Mouse (Mus musculus) lung, embryonic 14.5 days (tissue): ENCODE data around the gene Mon1a. TPM values are rescaled to one million over a fixed set of nuclear protein-coding genes. Genes with fewer than 3 reads are reported as not detected.

Source experiments
- ATAC-seq: fragments of 200-750 bp; cut with Nextera tagmentation; 2 replicates; pipeline ENCODE4 v1.8.0; 2017; ENCODE audit warnings: mild to moderate bottlenecking, moderate TSS enrichment, moderate library complexity; ENCODE audit not compliant: insufficient read depth
- DNase-seq: peaks from one replicate; pipeline ENCODE4 v3.0.0-alpha.2; 2015
- H3K27ac ChIP-seq: fragments of 300-500 bp; sonication (generic); 2 replicates; pipeline ENCODE4 v1.5.1; 2014; ENCODE audit warnings: low read depth, mild to moderate bottlenecking, moderate library complexity
- H3K27me3 ChIP-seq: fragments of 300-500 bp; sonication (generic); 2 replicates; pipeline ENCODE4 v1.6.1; 2014; ENCODE audit warnings: low read length, control low read depth; ENCODE audit not compliant: insufficient read depth
- H3K36me3 ChIP-seq: fragments of 300-500 bp; sonication (generic); 2 replicates; pipeline ENCODE4 v1.6.1; 2014; ENCODE audit warnings: control low read depth; ENCODE audit not compliant: insufficient read depth
- H3K4me1 ChIP-seq: fragments of 300-500 bp; sonication (generic); 2 replicates; pipeline ENCODE4 v1.6.1; 2014; ENCODE audit warnings: antibody characterized with exemption, control low read depth; ENCODE audit not compliant: insufficient read depth
- H3K4me2 ChIP-seq: fragments of 300-500 bp; sonication (generic); 2 replicates; pipeline ENCODE4 v1.6.1; 2014; ENCODE audit warnings: mild to moderate bottlenecking
- H3K4me3 ChIP-seq: fragments of 300-500 bp; sonication (generic); 2 replicates; pipeline ENCODE4 v1.5.1; 2014; ENCODE audit warnings: low read depth, low read length
- H3K9ac ChIP-seq: fragments of 300-500 bp; sonication (generic); 2 replicates; pipeline ENCODE4 v1.6.1; 2014
- H3K9me3 ChIP-seq: fragments of 300-500 bp; sonication (generic); 2 replicates; pipeline ENCODE4 v1.6.1; 2016; ENCODE audit warnings: low read depth, low read length, control low read depth
- CTCF ChIP-seq: IDR thresholded peaks from 2 replicates; pipeline ENCODE4 v1.5.1; 2016; ENCODE audit warnings: antibody characterized with exemption, low read depth
- WGBS: fragments of 180-500 bp; shearing (Covaris S2); extraction: QIAGEN DNeasy Blood & Tissue Kit; methylation state at CpG from one replicate; pipeline ENCODE4 v1.1.7; 2014; 5-methylcytosine and 5-hydroxymethylcytosine counted together
- polyA plus RNA-seq: library from polyadenylated mRNA; unstranded; fragments of >200 nt; fragmentation: Nextera tagmentation; extraction: Ambion mirVana; gene quantifications from 2 replicates; pipeline ENCODE4 v1.2.1, GENCODE M21; 2014

Gene Mon1a
- polyA plus RNA-seq, 1 experiment from 2014 or later, result 13.0 TPM

- Histone ChIP-seq H3K27me3 (peaks cover 10% of the 10 kb centered on the region; the same call in 1 of the 2 replicates), H3K9me3 (no peaks in the 10 kb centered on the region), H3K36me3 (0 out of 2 replicates have a peak, but pooled peaks cover 3% of the 10 kb centered on the region), H3K4me1 (no peaks in the 10 kb centered on the region), H3K4me2 (no peak overlapping the region), H3K4me3 (no peak overlapping the region), H3K9ac (no peak overlapping the region), H3K27ac (no peak overlapping the region)
- ATAC-seq (no peak), DNase-seq (no peak)
- WGBS, result 70% methylated on average over 12 of the region's 12 CpGs
- TF ChIP-seq CTCF, result no peak
Observed at GRCm38 (mm10) chr9:107899855-107900254, 11.9 kb downstream of the Mon1a start.

GRCm38 (mm10) chr9:107900840-107901626 is 13.1 kb downstream of the Mon1a start:
- Histone ChIP-seq H3K4me1 (peaks cover under 1% of the 10 kb centered on the region; the same call in 1 of the 2 replicates), H3K27ac (no peak overlapping the region), H3K9me3 (no peaks in the 10 kb centered on the region), H3K4me3 (peak overlapping the region; percentile 19), H3K36me3 (0 out of 2 replicates have a peak, but pooled peaks cover 3% of the 10 kb centered on the region), H3K27me3 (peaks cover 10% of the 10 kb centered on the region; the same call in 1 of the 2 replicates), H3K4me2 (peak overlapping the region; percentile 61), H3K9ac (peak overlapping the region; percentile 28; the same call in 1 of the 2 replicates)
- peak; percentile 76 for TF ChIP-seq CTCF
- DNase-seq (peak; percentile 85), ATAC-seq (peak; percentile 33; the same call in 1 of the 2 replicates)
- WGBS, result 7% methylated on average over 44 of the region's 44 CpGs

GRCm38 (mm10) chr9:107901627-107901914 is 13.6 kb downstream of the Mon1a start:
- H3K27me3 ChIP-seq, result peaks cover 10% of the 10 kb centered on the region; the same call in 1 of the 2 replicates
- peak overlapping the region; percentile 19 for H3K4me3 ChIP-seq
- no peak overlapping the region for H3K9ac ChIP-seq
- H3K27ac ChIP-seq, result no peak overlapping the region
- H3K4me2 ChIP-seq, result peak overlapping the region; percentile 61
- 0 out of 2 replicates have a peak, but pooled peaks cover 3% of the 10 kb centered on the region for H3K36me3 ChIP-seq
- H3K4me1 ChIP-seq, result peaks cover 6% of the 10 kb centered on the region
- no peaks in the 10 kb centered on the region for H3K9me3 ChIP-seq
- ATAC-seq, result no peak
- DNase-seq, result no peak
- no peak for TF ChIP-seq CTCF
- 18% methylated on average over 17 of the region's 17 CpGs for WGBS

GRCm38 (mm10) chr9:107904726-107905125 is 16.8 kb downstream of the Mon1a start:
- H3K36me3 ChIP-seq, result no peaks in the 10 kb centered on the region
- H3K4me2 ChIP-seq, result no peak overlapping the region
- H3K4me1 ChIP-seq, result peaks cover 21% of the 10 kb centered on the region
- H3K27me3 ChIP-seq, result peaks cover 10% of the 10 kb centered on the region; the same call in 1 of the 2 replicates
- DNase-seq (peak; percentile 97), ATAC-seq (peak; percentile 33)
- no peaks in the 10 kb centered on the region for H3K9me3 ChIP-seq
- H3K4me3 ChIP-seq, result no peak overlapping the region
- no peak overlapping the region for H3K9ac ChIP-seq
- H3K27ac ChIP-seq, result 0 out of 2 replicates have a peak overlapping the region, but pooled peaks have one; percentile 10
- WGBS, result 1% methylated on average over 4 of the region's 4 CpGs
- TF ChIP-seq CTCF, result peak; percentile 98

- 16% methylated on average over 19 of the region's 19 CpGs for WGBS
- Histone ChIP-seq H3K36me3 (no peaks in the 10 kb centered on the region), H3K4me3 (peak within 1 kb of the TSS; percentile 36), H3K27ac (peak within 1 kb of the TSS; percentile 58; the same call in 1 of the 2 replicates), H3K27me3 (no peaks in the 10 kb centered on the region), H3K4me1 (peaks cover 24% of the 10 kb centered on the region), H3K4me2 (peak within 1 kb of the TSS; percentile 67), H3K9me3 (no peaks in the 10 kb centered on the region), H3K9ac (peak within 1 kb of the TSS; percentile 62)
- DNase-seq (peak; percentile 87), ATAC-seq (peak; percentile 83)
- TF ChIP-seq CTCF, result no peak
Observed at GRCm38 (mm10) chr9:107906252-107906966, 18.5 kb downstream of the Mon1a start, which contains the start of gene Mst1r. Gene Mst1r, plus strand, starts transcription at chr9:107906873.

- H3K9me3 ChIP-seq, result no peaks in the 10 kb centered on the region
- TF ChIP-seq CTCF, result 0 out of 2 replicates have a peak, but pooled peaks have one; percentile 8
- H3K4me3 ChIP-seq, result peak overlapping the region; percentile 36
- peak overlapping the region; percentile 62 for H3K9ac ChIP-seq
- H3K27me3 ChIP-seq, result no peaks in the 10 kb centered on the region
- H3K36me3 ChIP-seq, result no peaks in the 10 kb centered on the region
- H3K4me2 ChIP-seq, result peak overlapping the region; percentile 67
- H3K27ac ChIP-seq, result no peak overlapping the region; the same call in 1 of the 2 replicates
- peaks cover 24% of the 10 kb centered on the region for H3K4me1 ChIP-seq
- no peak for ATAC-seq
- DNase-seq, result peak; percentile 32
- 42% methylated on average over 31 of the region's 31 CpGs for WGBS
Observed at GRCm38 (mm10) chr9:107906967-107907800, 19.2 kb downstream of the Mon1a start.
